Mouse (Mus musculus) midbrain, embryonic 14.5 days (tissue): ENCODE measurements around the gene Cbr4. TPM values are rescaled to one million over a fixed set of nuclear protein-coding genes. Genes with fewer than 3 reads are reported as not detected.

ENCODE experiments used
- ATAC-seq: fragments of 200-750 bp; cut with Nextera tagmentation; 2 replicates; pipeline ENCODE4 v1.8.0; 2017; ENCODE audit warnings: moderate number of reproducible peaks, moderate library complexity; ENCODE audit not compliant: low FRiP score, low TSS enrichment
- DNase-seq: peaks from one replicate; pipeline ENCODE4 v3.0.0-alpha.2; 2015
- H3K27ac ChIP-seq: fragments of 300-500 bp; sonication (generic); replicated peaks from 2 replicates; pipeline ENCODE4 v1.5.1; 2014; ENCODE audit warnings: mild to moderate bottlenecking, low read depth, low read length, moderate library complexity
- H3K27me3 ChIP-seq: fragments of 300-500 bp; sonication (generic); 2 replicates; pipeline ENCODE4 v1.6.1; 2014; ENCODE audit warnings: low read length, control low read depth, mixed read lengths; ENCODE audit not compliant: control insufficient read depth, insufficient read depth
- H3K36me3 ChIP-seq: fragments of 300-500 bp; sonication (generic); 2 replicates; pipeline ENCODE4 v1.6.1; 2014; ENCODE audit warnings: low read length, control low read depth; ENCODE audit not compliant: control insufficient read depth, insufficient read depth
- H3K4me1 ChIP-seq: fragments of 300-500 bp; sonication (generic); 2 replicates; pipeline ENCODE4 v1.6.1; 2014; ENCODE audit warnings: mild to moderate bottlenecking, antibody characterized with exemption, low read length, control low read depth; ENCODE audit not compliant: control insufficient read depth, insufficient read depth
- H3K4me2 ChIP-seq: fragments of 300-500 bp; sonication (generic); 2 replicates; pipeline ENCODE4 v1.6.1; 2014; ENCODE audit warnings: mild to moderate bottlenecking, low read length, moderate library complexity
- H3K4me3 ChIP-seq: fragments of 300-500 bp; sonication (generic); replicated peaks from 2 replicates; pipeline ENCODE4 v1.5.1; 2014; ENCODE audit warnings: low read depth, low read length
- H3K9ac ChIP-seq: fragments of 300-500 bp; sonication (generic); replicated peaks from 2 replicates; pipeline ENCODE4 v1.6.1; 2014; ENCODE audit warnings: mild to moderate bottlenecking, low read length, moderate library complexity
- H3K9me3 ChIP-seq: fragments of 300-500 bp; sonication (generic); 2 replicates; pipeline ENCODE4 v1.6.1; 2016; ENCODE audit warnings: low read length, control low read depth, mixed read lengths; ENCODE audit not compliant: control insufficient read depth
- WGBS: fragments of 180-500 bp; shearing (Covaris S2); extraction: QIAGEN DNeasy Blood & Tissue Kit; methylation state at CpG from one replicate; pipeline ENCODE4 v1.1.7; 2014; 5-methylcytosine and 5-hydroxymethylcytosine counted together
- polyA plus RNA-seq: library from polyadenylated mRNA; unstranded; fragments of >200 nt; fragmentation: Nextera tagmentation; extraction: Ambion mirVana; gene quantifications from 2 replicates; pipeline ENCODE4 v1.2.1, GENCODE M21; 2014

Cbr4 gene
- polyA plus RNA-seq, result 23.0 and 23.8 TPM in 2 replicates

GRCm38 (mm10) chr8:61487597-61488156 lies at the start of gene Cbr4:
Gene Cbr4 (plus strand): TSS chr8:61487734.
- Histone ChIP-seq H3K27ac (peak within 1 kb of the TSS; percentile 97), H3K36me3 (no peaks in the 10 kb centered on the region), H3K4me3 (peak within 1 kb of the TSS; percentile 71), H3K9me3 (no peaks in the 10 kb centered on the region), H3K9ac (peak within 1 kb of the TSS; percentile 74), H3K27me3 (no peaks in the 10 kb centered on the region), H3K4me1 (peaks cover 7% of the 10 kb centered on the region), H3K4me2 (peak within 1 kb of the TSS; percentile 83)
- DNase-seq (peak; percentile 99), ATAC-seq (peak; percentile 95)
- WGBS, result under 1% methylated on average over 29 of the region's 29 CpGs

GRCm38 (mm10) chr8:61442988-61443387 lies 44.5 kb upstream of the Cbr4 start:
- no peaks in the 10 kb centered on the region for H3K9me3 ChIP-seq
- no peak for DNase-seq
- peaks cover 12% of the 10 kb centered on the region for H3K4me1 ChIP-seq
- H3K4me2 ChIP-seq, result no peak overlapping the region
- no peaks in the 10 kb centered on the region for H3K27me3 ChIP-seq
- no peak overlapping the region for H3K27ac ChIP-seq
- 70% methylated on average over 3 of the region's 3 CpGs for WGBS
- H3K4me3 ChIP-seq, result no peak overlapping the region
- H3K9ac ChIP-seq, result no peak overlapping the region
- no peak for ATAC-seq
- no peaks in the 10 kb centered on the region for H3K36me3 ChIP-seq

- peak overlapping the region; percentile 5; the same call in 1 of the 2 replicates for H3K27ac ChIP-seq
- ATAC-seq, result no peak
- peak; percentile 27 for DNase-seq
- H3K36me3 ChIP-seq, result no peaks in the 10 kb centered on the region
- H3K4me1 ChIP-seq, result peaks cover 12% of the 10 kb centered on the region
- H3K27me3 ChIP-seq, result no peaks in the 10 kb centered on the region
- H3K9me3 ChIP-seq, result no peaks in the 10 kb centered on the region
- H3K4me2 ChIP-seq, result no peak overlapping the region
- WGBS, result 24% methylated on average over 3 of the region's 3 CpGs
- H3K4me3 ChIP-seq, result no peak overlapping the region
- no peak overlapping the region for H3K9ac ChIP-seq
Observed at GRCm38 (mm10) chr8:61444358-61444757, 43.2 kb upstream of the Cbr4 start.

GRCm38 (mm10) chr8:61446329-61446728 lies 41.2 kb upstream of the Cbr4 start:
- H3K36me3 ChIP-seq, result no peaks in the 10 kb centered on the region
- no peak overlapping the region for H3K4me3 ChIP-seq
- peak overlapping the region; percentile 45 for H3K4me2 ChIP-seq
- WGBS, result 18% methylated on average over 15 of the region's 15 CpGs
- H3K27ac ChIP-seq, result peak overlapping the region; percentile 82
- DNase-seq (peak; percentile 82), ATAC-seq (peak; percentile 75)
- peak overlapping the region; percentile 31; the same call in 1 of the 2 replicates for H3K9ac ChIP-seq
- H3K4me1 ChIP-seq, result peaks cover 12% of the 10 kb centered on the region
- no peaks in the 10 kb centered on the region for H3K27me3 ChIP-seq
- H3K9me3 ChIP-seq, result no peaks in the 10 kb centered on the region

- no peak for ATAC-seq
- Histone ChIP-seq H3K9ac (no peak overlapping the region), H3K9me3 (no peaks in the 10 kb centered on the region), H3K4me2 (no peak overlapping the region), H3K4me3 (no peak overlapping the region), H3K27ac (no peak overlapping the region), H3K36me3 (no peaks in the 10 kb centered on the region), H3K4me1 (peaks cover 12% of the 10 kb centered on the region), H3K27me3 (no peaks in the 10 kb centered on the region)
- no peak for DNase-seq
- WGBS, result 85% methylated on average over 2 of the region's 2 CpGs
Observed at GRCm38 (mm10) chr8:61448100-61448499, 39.4 kb upstream of the Cbr4 start.

- Histone ChIP-seq H3K9me3 (no peaks in the 10 kb centered on the region), H3K4me2 (no peak overlapping the region), H3K4me1 (peaks cover 12% of the 10 kb centered on the region), H3K9ac (no peak overlapping the region), H3K27ac (no peak overlapping the region), H3K27me3 (no peaks in the 10 kb centered on the region), H3K36me3 (no peaks in the 10 kb centered on the region), H3K4me3 (no peak overlapping the region)
- DNase-seq (no peak), ATAC-seq (no peak)
- WGBS, result 76% methylated on average over 5 of the region's 5 CpGs
Observed at GRCm38 (mm10) chr8:61448881-61449280, 38.7 kb upstream of the Cbr4 start.

GRCm38 (mm10) chr8:61450916-61451575 lies 36.5 kb upstream of the Cbr4 start:
- H3K27ac ChIP-seq, result no peak overlapping the region
- no peak overlapping the region for H3K4me3 ChIP-seq
- no peak overlapping the region for H3K4me2 ChIP-seq
- H3K4me1 ChIP-seq, result peaks cover 12% of the 10 kb centered on the region
- no peaks in the 10 kb centered on the region for H3K36me3 ChIP-seq
- ATAC-seq, result no peak
- 92% methylated on average over 9 of the region's 9 CpGs for WGBS
- no peak for DNase-seq
- no peaks in the 10 kb centered on the region for H3K9me3 ChIP-seq
- H3K27me3 ChIP-seq, result no peaks in the 10 kb centered on the region
- no peak overlapping the region for H3K9ac ChIP-seq

GRCm38 (mm10) chr8:61451721-61452337 lies 35.7 kb upstream of the Cbr4 start:
- Histone ChIP-seq H3K4me3 (no peak overlapping the region), H3K4me1 (peaks cover 6% of the 10 kb centered on the region), H3K36me3 (no peaks in the 10 kb centered on the region), H3K27me3 (no peaks in the 10 kb centered on the region), H3K9ac (no peak overlapping the region), H3K9me3 (no peaks in the 10 kb centered on the region), H3K27ac (no peak overlapping the region), H3K4me2 (no peak overlapping the region)
- WGBS, result 84% methylated on average over 8 of the region's 8 CpGs
- DNase-seq (no peak), ATAC-seq (no peak)
